Mouse (Mus musculus) megakaryocyte-erythroid progenitor cell, adult 5-6 weeks (primary cell): ENCODE measurements around the gene Sumf1. TPM values are rescaled to one million over a fixed set of nuclear protein-coding genes. Genes with fewer than 3 reads are reported as not detected.

ENCODE experiments used
- ATAC-seq: replicated peaks from 2 replicates; pipeline ENCODE4 v1.8.0; 2016; ENCODE audit warnings: mild to moderate bottlenecking, inconsistent platforms; ENCODE audit not compliant: severe bottlenecking, poor library complexity, low FRiP score, low TSS enrichment
- total RNA-seq, 2 experiments: library from RNA; stranded (forward) in 1 of 2; stranded (reverse) in 1 of 2; fragments of 200-1000, 215-1000 nt in 1 of 2; fragments of >200 nt in 1 of 2; fragmentation: Nextera tagmentation in 1 of 2; gene quantifications; 2 replicates each; pipeline ENCODE4 v1.2.3; 2014 to 2017

Gene Sumf1
- total RNA-seq, 2 experiments from 2014 or later, result 10.9 to 15.5 TPM

DNA sequence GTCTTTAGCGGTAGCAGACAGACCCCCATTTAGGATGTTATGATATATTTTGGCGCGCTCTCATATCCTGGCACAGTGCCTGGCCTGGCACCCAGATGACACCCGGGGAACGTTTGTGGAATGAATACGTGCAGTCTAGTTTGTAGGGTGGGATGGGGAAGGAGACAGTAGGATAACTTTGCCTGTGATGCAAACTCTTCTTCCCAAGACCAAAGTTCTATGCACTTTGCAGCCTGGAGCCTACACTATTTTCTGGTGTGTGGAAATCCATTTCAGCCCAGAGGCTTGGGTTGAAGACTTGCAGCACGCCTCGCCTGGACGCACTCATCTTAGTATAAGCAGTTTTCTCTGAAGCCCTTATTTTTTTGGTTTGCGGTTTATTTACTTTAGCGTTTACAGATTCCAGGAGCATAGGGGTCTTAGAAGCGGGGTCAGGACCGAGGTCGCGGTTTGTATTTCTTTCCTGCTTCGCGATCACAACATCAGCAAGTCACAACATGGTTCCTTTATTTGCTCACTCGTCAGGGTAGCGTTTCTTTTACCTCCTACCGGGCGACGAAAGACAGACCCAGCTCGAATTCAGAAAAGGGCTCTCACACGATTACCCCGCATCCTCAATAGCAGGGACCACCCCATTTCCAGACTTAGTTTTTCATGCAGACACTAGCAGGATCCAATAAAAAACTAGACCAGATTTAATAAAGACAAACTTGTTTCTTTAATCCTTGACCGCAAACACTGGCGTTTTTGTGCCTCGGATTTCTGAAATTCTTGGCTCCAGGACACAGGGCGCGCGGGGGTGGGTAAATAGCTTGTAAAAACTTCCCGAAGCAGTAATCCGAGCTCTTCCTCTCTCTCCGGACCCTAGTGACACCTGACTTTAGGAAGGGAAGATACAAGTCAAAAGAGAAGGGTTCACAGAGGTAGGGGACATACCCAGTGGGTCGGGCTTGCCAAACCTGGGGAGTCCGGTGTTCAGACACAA lies 26.8 kb upstream of the Sumf1 start:
- ATAC-seq, result no peak

GRCm38 (mm10) chr6:108206914-108207566 lies 21.7 kb upstream of the Sumf1 start:
- peak; percentile 77 for ATAC-seq

GRCm38 (mm10) chr6:108206145-108206544 lies 20.8 kb upstream of the Sumf1 start:
- ATAC-seq, result no peak

GRCm38 (mm10) chr6:108204322-108204721 lies 18.9 kb upstream of the Sumf1 start:
- ATAC-seq, result no peak

DNA sequence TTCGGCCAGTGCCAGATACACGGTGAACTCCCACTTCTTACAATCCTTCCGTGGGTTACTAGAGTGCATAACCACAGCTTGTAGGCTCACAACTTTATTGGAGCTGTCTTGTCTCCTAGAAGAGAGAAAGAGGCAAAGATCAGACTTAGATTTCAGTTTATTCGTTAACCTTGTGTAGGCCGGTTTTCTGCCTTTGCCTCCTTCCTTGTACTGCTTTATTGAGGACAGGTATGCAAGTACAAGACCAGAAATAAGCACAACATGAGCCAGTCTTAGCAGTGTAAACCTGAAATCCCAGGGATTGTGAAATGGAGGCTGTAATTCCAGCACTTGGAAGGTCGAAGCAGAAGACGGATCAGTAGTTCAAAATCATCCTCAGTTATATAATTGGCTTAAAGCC lies 12.9 kb upstream of the Sumf1 start:
- ATAC-seq, result no peak

GRCm38 (mm10) chr6:108197117-108197516 lies 11.7 kb upstream of the Sumf1 start:
- ATAC-seq, result no peak

DNA sequence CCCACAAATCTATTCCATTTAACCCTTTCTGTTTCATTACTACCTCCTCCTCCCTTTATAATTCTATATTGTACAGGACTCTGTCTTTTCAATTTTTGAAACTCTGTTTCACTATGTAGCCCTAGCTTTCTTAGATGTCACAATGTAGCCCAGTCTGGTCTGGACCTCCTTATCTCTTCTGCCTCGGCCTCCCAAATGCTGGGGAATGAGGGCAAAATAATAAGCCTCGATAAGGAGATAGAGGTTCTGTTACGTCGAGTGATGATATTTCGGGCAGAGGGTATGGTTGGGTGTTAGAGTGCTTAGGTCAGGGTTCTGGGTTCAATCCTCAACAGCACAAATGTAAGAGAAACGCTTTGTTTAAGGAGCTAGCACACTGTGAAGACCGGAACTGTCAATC lies 11.3 kb upstream of the Sumf1 start:
- ATAC-seq, result no peak

GRCm38 (mm10) chr6:108192632-108193031 lies 7.2 kb upstream of the Sumf1 start:
- no peak for ATAC-seq

DNA sequence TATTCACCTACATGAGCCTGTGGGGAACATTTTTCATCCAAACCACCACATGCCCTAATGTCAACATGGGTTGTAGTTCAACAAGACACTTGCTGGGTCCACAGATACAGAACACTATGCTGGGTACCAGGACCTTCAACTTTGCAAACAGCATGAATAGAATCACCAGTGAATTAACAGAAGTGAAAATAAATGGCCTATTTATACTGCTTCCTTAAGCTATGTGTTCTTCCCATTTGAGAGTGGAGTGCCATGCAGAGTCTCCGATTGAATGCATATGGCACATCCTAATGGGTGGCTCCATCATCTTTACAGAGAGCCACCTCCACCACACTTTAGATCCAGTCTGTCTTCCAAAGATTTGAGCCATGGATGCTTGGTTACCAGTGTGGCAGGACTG lies 5.3 kb upstream of the Sumf1 start:
- no peak for ATAC-seq

DNA sequence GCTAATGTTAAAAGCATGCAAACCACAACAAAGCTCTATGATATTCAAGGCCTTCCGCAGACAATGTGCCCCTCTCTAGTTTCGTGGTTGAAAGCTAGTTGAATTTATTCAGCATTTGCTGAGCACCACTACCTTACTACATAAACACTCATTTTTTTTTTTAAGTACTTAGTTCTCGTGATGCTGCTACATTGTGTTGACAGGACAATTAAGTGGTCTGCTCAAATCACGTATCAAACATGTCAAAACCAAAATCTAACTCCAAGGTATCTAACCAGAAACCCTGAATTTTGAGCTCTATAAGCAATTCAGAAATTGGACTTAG lies 265 bp upstream of the Sumf1 start:
- no peak for ATAC-seq

DNA sequence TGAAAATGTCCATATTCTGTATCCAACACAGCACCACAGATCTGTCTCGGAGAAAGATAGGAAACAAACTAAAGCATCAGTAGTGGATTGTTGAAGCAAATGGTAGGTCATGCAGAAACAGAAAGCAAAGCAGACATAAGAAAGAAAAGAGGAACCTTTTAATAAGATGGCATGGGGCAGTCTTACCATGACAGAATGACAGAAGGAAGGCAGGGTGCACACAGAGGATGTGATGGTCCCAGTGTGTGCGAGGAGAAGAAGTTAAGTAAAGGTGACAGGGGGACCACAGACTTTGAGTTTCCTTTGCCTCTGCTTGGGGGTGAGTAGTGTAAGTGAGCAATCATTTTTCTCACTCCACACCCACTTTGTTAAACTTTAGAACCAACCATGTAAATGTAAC lies 6.3 kb downstream of the Sumf1 start:
- ATAC-seq, result no peak

DNA sequence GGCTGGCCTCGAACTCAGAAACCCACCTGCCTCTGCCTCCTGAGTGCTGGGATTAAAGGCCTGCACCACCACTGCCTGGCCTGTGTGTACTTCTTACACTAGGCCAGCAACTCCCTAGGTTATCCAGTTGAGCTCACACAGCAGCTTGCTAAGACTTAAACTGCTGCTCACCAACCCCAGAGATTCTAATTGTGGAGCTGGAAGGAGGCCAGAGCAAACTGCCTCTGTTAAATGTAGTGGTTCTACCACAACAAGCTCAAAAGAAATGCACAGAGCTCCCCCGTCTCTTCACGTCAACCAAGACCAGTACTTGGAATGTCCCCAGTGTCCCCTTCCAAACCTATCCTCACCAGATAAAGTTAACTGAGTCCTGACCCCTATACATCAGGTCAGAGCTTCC lies 11.2 kb downstream of the Sumf1 start:
- no peak for ATAC-seq

- ATAC-seq, result no peak
These were observed 13.2 kb downstream of the Sumf1 start for GRCm38 (mm10) chr6:108172219-108172618.

GRCm38 (mm10) chr6:108169466-108169865 lies 15.9 kb downstream of the Sumf1 start:
- no peak for ATAC-seq

DNA sequence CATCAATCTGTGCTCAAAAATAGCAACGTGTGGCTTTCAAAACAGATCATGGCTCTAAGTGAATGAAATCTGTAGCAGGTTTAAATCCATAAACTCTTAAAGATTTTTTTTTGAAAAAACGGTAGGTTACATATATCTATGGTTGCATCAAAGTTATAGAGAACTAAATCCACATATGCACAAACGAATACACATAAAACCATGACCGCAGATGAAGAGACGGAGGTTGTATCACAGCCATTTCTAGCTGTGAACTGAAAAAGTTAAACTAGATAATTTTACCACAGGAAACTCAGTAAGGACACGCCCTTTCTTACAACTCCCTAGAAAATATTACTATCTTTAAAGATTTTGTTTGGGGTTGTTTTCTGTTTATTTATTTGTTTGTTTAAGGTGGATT lies 16.7 kb downstream of the Sumf1 start:
- ATAC-seq, result peak; percentile 50; the same call in 1 of the 2 replicates

DNA sequence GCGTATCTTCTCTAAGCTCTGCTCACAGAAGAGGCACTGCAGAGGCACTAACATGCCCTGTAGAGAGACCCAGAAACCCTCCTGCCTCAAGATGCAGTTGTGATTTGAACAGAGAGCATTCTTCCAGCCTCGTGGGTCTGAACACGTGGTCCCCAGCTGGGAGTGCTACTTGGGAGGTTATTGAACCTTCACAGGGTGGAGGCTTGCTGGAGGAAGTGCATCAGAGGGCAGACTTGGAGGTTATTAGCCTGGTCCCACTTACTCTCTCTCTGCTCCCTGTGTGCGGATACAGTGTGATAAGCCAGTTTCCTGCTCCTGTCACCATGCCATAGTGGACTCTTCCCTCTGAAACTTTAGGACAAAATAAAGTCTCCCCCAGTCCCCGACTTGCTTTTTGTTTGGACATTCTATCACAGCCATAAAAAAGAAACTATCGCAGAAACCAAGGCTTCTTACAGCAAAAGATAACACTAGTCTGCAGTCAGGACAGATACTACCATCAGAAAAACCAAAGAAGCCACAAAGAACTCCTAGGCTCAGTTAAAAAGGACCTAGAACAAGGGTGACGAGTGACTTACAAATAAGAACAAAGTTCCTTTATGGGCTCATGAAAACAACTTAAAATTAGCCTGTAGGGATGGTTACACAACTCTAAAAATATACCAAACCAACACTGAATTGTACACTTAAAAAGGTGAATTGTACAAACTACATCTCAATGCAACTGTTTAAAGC lies 17.3 kb downstream of the Sumf1 start:
- peak; percentile 32 for ATAC-seq

- no peak for ATAC-seq
These were observed 19.8 kb downstream of the Sumf1 start for GRCm38 (mm10) chr6:108165598-108165997.

DNA sequence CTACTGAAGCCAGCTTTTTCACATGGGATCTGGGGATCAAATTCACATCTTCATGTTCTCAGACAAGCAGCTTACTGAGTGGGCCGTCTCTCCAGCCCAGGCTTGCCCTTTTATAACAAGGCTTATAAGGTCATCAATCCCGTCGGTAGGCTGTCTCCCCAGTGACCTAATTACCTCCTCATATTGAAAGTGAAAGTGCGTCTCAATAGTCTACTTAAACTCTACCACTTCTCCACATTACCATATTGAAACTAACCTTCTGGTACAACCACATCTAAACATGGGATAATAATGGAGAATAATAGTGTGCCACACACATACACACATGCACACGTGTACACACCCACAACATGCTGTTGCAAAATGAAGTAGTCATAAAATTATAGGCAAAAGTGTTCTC lies 20.4 kb downstream of the Sumf1 start:
- ATAC-seq, result no peak

DNA sequence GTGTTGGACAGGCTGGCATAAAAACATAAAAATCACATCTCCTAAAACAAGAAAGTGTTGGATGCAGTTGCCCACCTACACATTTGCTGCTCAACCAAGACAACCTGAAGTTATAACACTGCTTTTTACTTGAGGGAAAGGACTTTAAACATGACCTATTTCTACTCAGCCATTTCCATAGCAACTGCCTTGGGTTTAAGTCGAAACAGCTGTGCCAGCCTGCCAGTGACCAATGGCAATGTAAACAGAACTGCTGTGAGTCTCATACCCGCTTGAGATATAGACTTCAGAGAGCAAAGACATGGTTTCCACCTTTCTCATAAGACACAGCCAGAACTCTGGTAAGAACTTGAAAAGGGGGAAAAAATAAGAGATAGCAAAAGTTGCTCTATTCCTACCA lies 24.8 kb downstream of the Sumf1 start:
- ATAC-seq, result no peak

GRCm38 (mm10) chr6:108156881-108157280 lies 28.5 kb downstream of the Sumf1 start:
- ATAC-seq, result no peak
